Mouse (Mus musculus) cerebellum, adult 2 months (tissue): ENCODE data around the gene Cnmd. TPM values are rescaled to one million over a fixed set of nuclear protein-coding genes. Genes with fewer than 3 reads are reported as not detected.
A peak's percentile ranks its signal among the peaks of the same experiment; 100 is the strongest.

Source experiments
- DNase-seq, 2 experiments: peaks; one replicate each; pipeline ENCODE4 v3.0.0; 2021
- H3K27ac ChIP-seq: fragments of 200-500 bp; 2 replicates; pipeline ENCODE4 v1.5.1; 2012; ENCODE audit warnings: low read length, control low read depth, inconsistent platforms; ENCODE audit not compliant: insufficient read depth
- H3K27me3 ChIP-seq: fragments of 200-500 bp; 2 replicates; pipeline ENCODE4 v1.6.1; 2012; ENCODE audit warnings: inconsistent platforms, mild to moderate bottlenecking, low read length, moderate library complexity; ENCODE audit not compliant: control insufficient read depth, insufficient read depth
- H3K4me1 ChIP-seq: fragments of 200-500 bp; 2 replicates; pipeline ENCODE4 v1.6.1; 2011; ENCODE audit warnings: low read length; ENCODE audit not compliant: control insufficient read depth, insufficient read depth
- H3K4me3 ChIP-seq: fragments of 200-500 bp; replicated peaks from 2 replicates; pipeline ENCODE3; 2011; ENCODE audit warnings: mild to moderate bottlenecking, low read depth, low read length, control low read depth; ENCODE audit not compliant: insufficient read depth
- CTCF ChIP-seq: fragments of 200-500 bp; IDR thresholded peaks from 2 replicates; pipeline ENCODE4 v1.5.1; 2011; ENCODE audit warnings: low read depth, mild to moderate bottlenecking, control low read depth, low read length, moderate library complexity, borderline replicate concordance; ENCODE audit not compliant: insufficient read depth
- POLR2A ChIP-seq: fragments of 200-500 bp; IDR thresholded peaks from 2 replicates; pipeline ENCODE4 v1.6.1; 2011; ENCODE audit warnings: low read length, control low read depth, borderline replicate concordance; ENCODE audit not compliant: insufficient read depth
- WGBS: fragments of 180-500 bp; shearing (Covaris S2); methylation state at CpG from one replicate; pipeline ENCODE4 v1.1.7; 2018; 5-methylcytosine and 5-hydroxymethylcytosine counted together
- polyA plus RNA-seq: library from polyadenylated mRNA; depleted of rRNA; stranded (reverse); fragments of >200 nt; gene quantifications from 2 replicates; pipeline ENCODE4 v1.2.3, GENCODE M21; 2012

Cnmd gene
- polyA plus RNA-seq, 1 experiment = 3.8 TPM

DNA sequence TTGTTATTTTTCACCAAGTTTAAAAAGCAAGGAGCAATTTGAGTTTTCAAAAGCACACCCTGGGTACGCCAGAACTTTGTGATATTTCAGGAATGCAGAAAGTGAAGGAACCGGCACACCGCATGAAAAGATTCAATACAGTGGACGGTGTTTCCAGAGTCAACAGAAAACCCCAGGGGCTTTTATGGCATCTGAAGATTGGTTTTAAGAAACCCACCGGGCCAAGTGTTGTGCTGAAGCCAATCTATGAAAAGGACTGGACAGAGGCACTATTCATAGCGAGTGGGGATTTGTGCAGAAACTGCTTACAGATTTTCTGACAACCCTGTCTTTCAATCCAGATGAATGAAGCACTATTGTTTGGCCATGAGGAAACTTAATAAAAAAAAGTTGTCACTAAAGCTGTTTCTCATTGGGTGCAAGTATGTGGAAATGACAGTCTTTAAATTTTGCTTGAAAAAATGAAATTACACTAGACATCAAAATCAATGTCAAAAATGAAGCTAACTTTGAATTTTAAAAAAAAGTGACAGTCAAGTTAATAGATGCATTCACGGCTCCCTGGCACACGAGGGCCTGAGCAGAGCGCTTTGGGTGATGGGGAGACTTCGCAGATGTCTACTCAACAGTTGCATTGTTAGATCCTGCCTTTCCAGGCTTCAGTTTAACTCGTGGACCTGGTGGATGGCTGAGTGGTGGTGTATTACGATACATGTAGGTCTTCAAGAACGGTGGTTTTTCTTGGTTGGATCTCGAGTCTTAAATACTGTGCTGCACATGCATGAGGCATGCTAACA lies 16.1 kb upstream of the Cnmd start:
- Histone ChIP-seq H3K4me3 (no peak overlapping the region), H3K27ac (no peak overlapping the region), H3K27me3 (no peaks in the 10 kb centered on the region), H3K4me1 (no peaks in the 10 kb centered on the region; the same call in 1 of the 2 replicates)
- peak in 1 of 2 experiments; percentile 12 for DNase-seq
- 51% methylated on average over 14 of the region's 14 CpGs for WGBS
- no peak for TF ChIP-seq POLR2A
- no peak for TF ChIP-seq CTCF

DNA sequence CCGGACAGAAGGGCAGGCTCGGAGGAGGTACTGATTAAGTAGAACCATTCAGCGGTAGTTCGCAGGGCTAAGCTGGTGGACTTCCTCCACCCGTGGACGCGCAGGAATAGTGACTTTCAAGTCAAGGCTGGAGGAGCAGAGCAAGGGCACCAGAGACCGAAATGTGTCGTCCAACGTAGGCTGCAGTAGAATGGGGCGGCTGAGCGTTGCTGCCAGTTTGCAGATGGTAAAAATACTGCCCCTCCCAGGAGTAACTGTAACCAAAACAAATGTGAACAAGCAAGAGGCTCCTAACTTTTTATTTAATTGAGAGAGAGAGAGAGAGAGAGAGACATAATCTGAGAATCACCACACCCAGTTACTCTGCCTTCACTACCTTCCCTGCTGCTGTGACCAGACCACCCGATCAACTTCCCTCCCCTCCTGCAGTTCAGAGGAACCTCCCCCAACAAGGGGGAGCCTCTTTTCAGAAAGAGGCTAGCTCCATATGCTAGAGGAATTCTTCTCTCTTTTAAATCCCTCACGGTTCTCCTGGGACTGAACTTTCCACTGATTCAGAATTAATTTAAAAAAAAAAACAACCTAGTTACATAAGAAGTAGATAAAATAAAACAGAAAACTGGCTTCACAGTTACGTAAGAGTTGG lies 15.3 kb upstream of the Cnmd start:
- no peak overlapping the region for H3K4me3 ChIP-seq
- TF ChIP-seq POLR2A = no peak
- TF ChIP-seq CTCF = no peak
- H3K27me3 ChIP-seq = no peaks in the 10 kb centered on the region
- no peak for DNase-seq
- 30% methylated on average over 15 of the region's 15 CpGs for WGBS
- no peaks in the 10 kb centered on the region; the same call in 1 of the 2 replicates for H3K4me1 ChIP-seq
- no peak overlapping the region; the same call in 1 of the 2 replicates for H3K27ac ChIP-seq

DNA sequence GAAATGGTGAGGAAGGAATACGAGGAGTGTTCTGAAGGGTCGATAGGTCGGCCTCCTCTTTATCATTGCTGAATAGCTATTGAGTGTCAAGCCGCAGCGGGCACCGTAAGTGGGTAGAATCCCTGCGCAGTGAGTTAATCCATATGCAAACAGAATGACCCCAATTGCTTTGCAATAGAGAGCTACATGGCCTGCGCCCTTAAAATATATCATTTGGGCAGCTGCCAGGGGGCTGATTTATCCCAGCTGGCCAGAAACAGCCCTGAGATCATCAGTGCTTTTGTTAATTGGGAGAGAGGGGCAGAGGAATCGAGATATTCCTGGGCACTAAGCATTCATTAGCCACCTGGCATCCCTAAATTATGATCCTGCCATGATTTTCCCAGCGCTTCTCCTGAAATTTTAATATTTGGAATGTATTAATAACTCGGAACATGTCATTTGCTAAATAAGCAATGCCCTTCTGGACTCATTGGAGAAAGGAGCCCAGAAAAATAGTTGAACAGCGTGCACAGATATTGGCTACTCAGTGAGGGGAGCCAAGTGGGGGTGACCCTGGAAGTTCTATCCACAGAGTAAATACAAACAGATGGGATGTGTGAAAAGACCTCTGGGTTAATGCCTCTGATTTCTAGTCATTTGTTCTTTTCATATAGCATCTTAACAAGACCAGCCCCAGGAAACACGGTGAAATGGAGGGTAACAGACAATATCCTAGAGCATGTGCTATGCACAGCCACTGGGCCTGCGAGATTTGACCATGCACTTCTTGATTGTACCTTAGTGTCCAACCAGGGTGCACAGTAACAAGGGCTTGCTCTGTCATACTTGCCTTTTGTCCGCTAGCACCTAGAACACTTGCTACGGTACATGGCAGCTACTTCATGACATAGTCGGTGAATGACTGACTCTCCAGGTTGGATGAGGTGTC lies 11.4 kb upstream of the Cnmd start:
- Histone ChIP-seq H3K27me3 (no peaks in the 10 kb centered on the region; the same call in 1 of the 2 replicates), H3K4me1 (no peaks in the 10 kb centered on the region), H3K27ac (no peak overlapping the region), H3K4me3 (no peak overlapping the region)
- 53% methylated on average over 17 of the region's 17 CpGs for WGBS
- TF ChIP-seq POLR2A = no peak
- DNase-seq = no peak

DNA sequence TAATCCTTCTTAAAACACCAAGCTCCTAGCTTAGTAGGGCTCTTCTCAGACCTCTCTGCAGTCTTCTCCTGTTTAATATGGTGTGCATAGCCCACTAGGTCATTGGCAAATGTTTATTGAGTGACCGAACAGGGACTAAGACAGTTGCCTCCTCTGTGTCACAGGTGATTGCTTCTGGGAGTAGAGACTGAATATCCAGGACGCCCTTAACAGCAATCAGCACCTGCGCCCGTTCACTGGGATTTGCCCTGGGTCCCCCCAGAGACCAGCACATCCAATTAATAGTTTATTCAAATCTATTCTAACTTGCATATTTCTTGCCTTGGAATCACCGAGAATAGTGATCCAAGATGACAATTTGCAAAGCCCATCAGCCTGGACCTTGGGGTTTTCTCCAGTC lies 10.6 kb upstream of the Cnmd start:
- Histone ChIP-seq H3K4me3 (no peak overlapping the region), H3K4me1 (no peaks in the 10 kb centered on the region), H3K27ac (no peak overlapping the region), H3K27me3 (no peaks in the 10 kb centered on the region; the same call in 1 of the 2 replicates)
- 91% methylated on average over 5 of the region's 5 CpGs for WGBS
- no peak for DNase-seq
- no peak for TF ChIP-seq CTCF
- no peak for TF ChIP-seq POLR2A

DNA sequence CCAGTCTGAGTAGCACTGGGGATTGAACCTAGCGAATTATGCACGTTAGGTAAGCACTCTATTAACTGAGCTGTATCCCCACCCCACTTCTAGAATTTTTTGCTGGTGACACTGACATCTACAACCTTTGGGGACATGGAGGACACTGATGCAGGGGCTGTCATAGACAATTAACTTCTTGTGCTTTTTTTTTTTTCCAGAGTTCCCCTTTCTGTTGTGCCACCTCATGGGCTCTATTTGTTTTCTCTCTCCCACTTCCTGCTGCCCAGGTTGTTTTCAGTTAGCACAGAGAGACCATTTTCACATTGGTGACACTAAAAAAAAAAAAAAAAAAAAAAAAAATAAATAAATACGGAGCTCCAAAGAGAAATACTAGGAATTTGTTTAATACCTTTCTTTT lies 9.0 kb upstream of the Cnmd start:
- 88% methylated on average over 3 of the region's 3 CpGs for WGBS

DNA sequence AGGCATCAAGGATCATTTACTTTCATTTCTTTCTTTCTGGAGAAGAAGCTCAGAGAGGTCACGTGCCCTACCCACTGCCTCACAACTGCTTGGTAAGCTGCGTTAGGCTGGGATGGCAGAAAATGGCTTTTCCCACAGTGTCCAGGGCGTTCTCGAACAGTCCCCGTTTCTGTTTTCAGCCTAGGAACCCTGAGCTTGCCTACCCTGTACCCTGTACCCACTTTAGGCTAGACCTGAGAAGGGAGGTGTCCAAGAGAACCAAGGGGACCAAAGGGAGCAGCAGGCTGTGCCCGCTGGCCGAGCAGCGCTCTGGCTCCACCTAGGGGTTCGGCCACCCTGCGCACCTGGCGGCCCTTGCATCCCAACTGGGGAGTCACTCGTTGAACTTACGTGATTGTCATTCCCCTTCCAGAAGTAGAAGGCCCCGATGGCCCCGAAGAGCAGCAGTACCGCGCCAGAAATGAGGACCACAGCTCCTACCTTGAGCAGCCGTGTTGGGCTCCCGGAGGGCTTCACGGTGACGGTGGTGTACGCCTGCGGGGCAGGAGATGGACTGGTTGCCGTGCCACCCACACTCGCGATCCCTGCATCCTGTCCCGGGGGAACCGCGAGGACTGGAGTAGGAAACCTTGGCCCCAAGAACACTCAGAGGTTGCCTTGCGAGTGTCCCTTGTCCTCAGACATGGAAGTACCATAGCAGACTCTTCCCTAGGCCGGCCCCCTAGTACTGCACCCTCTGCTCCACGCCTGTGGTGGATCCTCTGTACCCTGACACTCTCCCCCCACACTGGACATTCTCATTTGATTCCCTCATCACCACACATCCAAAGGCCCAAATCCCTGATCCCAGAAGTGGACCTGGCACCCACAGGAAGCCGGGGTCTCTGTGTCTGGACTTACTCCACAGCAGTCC lies 709 bp downstream of the Cnmd start:
- H3K27me3 ChIP-seq = no peaks in the 10 kb centered on the region
- peak overlapping the region; percentile 17 for H3K4me3 ChIP-seq
- WGBS = 24% methylated on average over 33 of the region's 33 CpGs
- H3K4me1 ChIP-seq = no peaks in the 10 kb centered on the region
- no peak overlapping the region for H3K27ac ChIP-seq
- TF ChIP-seq CTCF = peak; percentile 65; the same call in 1 of the 2 replicates
- TF ChIP-seq POLR2A = no peak
- peak; percentile 39 to 56 for DNase-seq

More for the DNA sequence above, 9.0 kb upstream of the Cnmd start:
- Histone ChIP-seq H3K27ac (no peak overlapping the region), H3K27me3 (no peaks in the 10 kb centered on the region; the same call in 1 of the 2 replicates), H3K4me3 (no peak overlapping the region), H3K4me1 (no peaks in the 10 kb centered on the region)
- no peak for TF ChIP-seq POLR2A
- no peak for TF ChIP-seq CTCF
- no peak for DNase-seq
